Mouse (Mus musculus) bone marrow macrophage, adult 2 months (primary cell): ENCODE data around the gene Dnase1l1.

Experiments used
- CTCF ChIP-seq: IDR thresholded peaks from 2 replicates; pipeline ENCODE4 v1.5.1; 2012; ENCODE audit warnings: low read depth, mild to moderate bottlenecking, low read length, moderate library complexity
- POLR2A ChIP-seq: IDR thresholded peaks from 2 replicates; pipeline ENCODE4 v1.6.1; 2012; ENCODE audit warnings: mild to moderate bottlenecking, low read depth, low read length, borderline replicate concordance

DNA sequence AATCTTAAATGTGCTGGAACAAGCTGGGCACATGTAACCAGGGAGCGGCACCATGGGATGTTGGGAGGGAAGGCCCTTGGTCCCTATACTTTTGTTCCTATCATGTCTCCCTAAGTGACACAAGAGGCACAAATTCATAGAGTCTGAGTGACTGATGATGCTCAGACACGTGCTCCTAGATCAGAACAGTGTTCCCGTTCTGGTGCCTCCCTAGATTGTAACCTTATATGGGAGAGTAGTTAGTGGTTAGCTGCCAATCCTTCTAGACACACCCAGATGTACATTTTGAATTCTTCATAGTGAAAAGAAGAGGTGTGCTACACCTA lies 12.4 kb downstream of the Dnase1l1 start:
- TF ChIP-seq CTCF (no peak), POLR2A (no peak)
